Mouse (Mus musculus): ENCODE data around the gene Alox12b.

DNA sequence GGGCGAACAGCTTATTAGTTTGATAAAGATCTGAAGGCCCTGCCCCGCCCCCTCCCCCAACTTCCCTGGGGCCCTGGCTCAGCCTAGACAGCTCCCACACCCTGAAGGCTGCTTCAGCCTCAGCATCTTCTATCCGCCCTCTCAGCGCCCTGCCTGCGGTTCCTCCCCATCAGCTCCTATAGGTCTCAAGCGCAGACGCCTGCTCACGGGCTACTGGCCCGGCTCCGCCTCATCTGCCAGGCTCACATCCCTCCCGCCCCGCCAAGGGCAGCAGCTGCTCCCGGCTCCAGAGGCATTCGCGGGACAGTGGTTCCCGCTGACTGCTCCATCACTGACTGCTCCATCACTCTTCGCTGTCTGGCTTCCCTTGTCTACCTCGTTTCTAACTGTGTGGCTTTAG is at the start of gene Alox12b:
- TF ChIP-seq POLR2A (IDR thresholded peaks at IDR 0.05; ENCODE audit: borderline replicate concordance, extremely low read depth, low read depth, low read length) (no peak), CTCF (IDR thresholded peaks at IDR 0.05; ENCODE audit: insufficient read depth, low read length) (no peak)
